Mouse (Mus musculus) embryonic facial prominence, embryonic 13.5 days (tissue): Measurements from ENCODE around the gene Rgcc. TPM values are rescaled to one million over a fixed set of nuclear protein-coding genes. Genes with fewer than 3 reads are reported as not detected.

Experiments used
- ATAC-seq: fragments of 200-750 bp; cut with Nextera tagmentation; 2 replicates; pipeline ENCODE4 v1.8.0; 2017; ENCODE audit warnings: low read depth; ENCODE audit not compliant: insufficient number of reproducible peaks, insufficient read depth, low FRiP score, low TSS enrichment
- H3K27ac ChIP-seq: fragments of 300-500 bp; sonication (generic); 2 replicates; pipeline ENCODE4 v1.5.1; 2015; ENCODE audit warnings: moderate library complexity, mild to moderate bottlenecking, inconsistent platforms
- H3K27me3 ChIP-seq: fragments of 300-500 bp; sonication (generic); 2 replicates; pipeline ENCODE4 v1.6.1; 2015; ENCODE audit warnings: mild to moderate bottlenecking, inconsistent platforms
- H3K36me3 ChIP-seq: fragments of 300-500 bp; sonication (generic); 2 replicates; pipeline ENCODE4 v1.6.1; 2015; ENCODE audit warnings: mild to moderate bottlenecking, inconsistent platforms
- H3K4me1 ChIP-seq: fragments of 300-500 bp; sonication (generic); 2 replicates; pipeline ENCODE4 v1.6.1; 2015; ENCODE audit warnings: inconsistent platforms
- H3K4me2 ChIP-seq: fragments of 300-500 bp; sonication (generic); 2 replicates; pipeline ENCODE4 v1.6.1; 2015; ENCODE audit warnings: moderate library complexity, mild to moderate bottlenecking, inconsistent platforms
- H3K4me3 ChIP-seq: fragments of 300-500 bp; sonication (generic); 2 replicates; pipeline ENCODE4 v1.5.1; 2015; ENCODE audit warnings: mild to moderate bottlenecking, inconsistent platforms
- H3K9ac ChIP-seq: fragments of 300-500 bp; sonication (generic); 2 replicates; pipeline ENCODE4 v1.6.1; 2015; ENCODE audit warnings: mild to moderate bottlenecking, inconsistent platforms
- H3K9me3 ChIP-seq: fragments of 300-500 bp; sonication (generic); 2 replicates; pipeline ENCODE4 v1.6.1; 2016; ENCODE audit warnings: inconsistent platforms
- WGBS: fragments of 180-500 bp; shearing (Covaris S2); methylation state at CpG from one replicate; pipeline ENCODE4 v1.1.7; 2015; ENCODE audit warnings: mixed read lengths; 5-methylcytosine and 5-hydroxymethylcytosine counted together
- polyA plus RNA-seq: library from polyadenylated mRNA; unstranded; fragments of >200 nt; fragmentation: Nextera tagmentation; extraction: Ambion mirVana; gene quantifications from 2 replicates; pipeline ENCODE4 v1.2.1, GENCODE M21; 2015

The Rgcc gene
- polyA plus RNA-seq, 1 experiment from 2014 or later, result 52.6 TPM

DNA sequence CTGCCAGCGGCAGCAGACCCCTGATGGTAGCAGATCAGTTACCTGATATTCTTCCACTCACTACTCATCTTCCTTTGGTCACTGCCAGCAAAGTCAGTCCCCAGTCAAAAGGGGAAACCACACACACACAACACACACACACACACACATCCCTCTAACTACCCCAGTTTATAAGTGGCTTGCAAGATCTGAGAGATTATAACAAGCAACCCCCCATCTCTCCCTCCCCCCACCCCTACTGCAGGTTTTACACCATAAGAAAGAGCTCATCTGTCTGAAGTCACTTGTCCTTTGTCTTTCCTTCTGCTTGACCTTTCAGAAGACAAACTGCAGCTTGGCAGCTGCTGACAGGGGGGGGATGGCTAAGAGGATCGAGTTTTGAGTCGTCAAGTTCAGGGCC is 26.0 kb downstream of the Rgcc start:
- 47% methylated on average over 3 of the region's 3 CpGs for WGBS
- no peak for ATAC-seq
- no peak overlapping the region for H3K9ac ChIP-seq
- no peak overlapping the region for H3K27ac ChIP-seq
- H3K4me1 ChIP-seq, result peaks cover 20% of the 10 kb centered on the region; the same call in 1 of the 2 replicates
- H3K4me3 ChIP-seq, result no peak overlapping the region
- no peak overlapping the region for H3K4me2 ChIP-seq
- no peaks in the 10 kb centered on the region for H3K27me3 ChIP-seq
- no peaks in the 10 kb centered on the region for H3K9me3 ChIP-seq
- H3K36me3 ChIP-seq, result no peaks in the 10 kb centered on the region

DNA sequence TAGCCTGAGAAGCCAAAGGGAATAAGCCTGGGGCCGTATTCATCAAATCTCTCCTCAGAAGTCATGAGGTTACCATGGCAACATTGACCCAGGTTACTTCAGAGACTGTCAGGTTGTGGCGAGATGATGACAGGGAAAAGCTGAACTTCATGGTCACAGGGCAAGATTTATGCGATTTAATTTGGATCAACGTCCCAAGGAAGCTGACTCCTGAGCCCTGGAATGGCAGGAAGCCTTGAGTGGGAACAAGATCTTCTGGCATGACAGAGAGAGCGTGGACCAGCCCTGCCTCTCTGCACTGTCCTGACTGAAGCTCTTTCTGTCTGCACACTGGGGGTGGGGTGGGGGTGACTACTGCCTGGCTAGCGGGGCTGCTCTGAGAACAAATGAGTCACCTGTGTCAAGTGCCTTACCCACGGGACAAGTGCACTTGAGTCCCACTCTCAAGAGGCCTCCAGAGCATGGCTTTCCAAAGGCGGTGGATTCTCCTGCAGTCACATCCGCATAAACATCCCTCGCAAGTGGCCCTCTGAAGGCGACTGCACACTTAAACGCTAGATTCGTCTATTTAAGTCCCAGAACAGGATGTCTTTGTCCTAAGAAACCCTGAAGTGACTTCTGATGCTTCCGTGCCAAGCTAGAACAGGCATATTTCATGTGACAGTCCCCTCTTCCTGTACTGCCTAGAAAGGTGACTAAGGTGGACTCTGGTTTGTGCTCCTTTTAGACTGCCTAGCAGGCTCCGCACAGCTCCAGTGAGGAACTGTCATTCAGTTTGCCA is 27.6 kb downstream of the Rgcc start:
- Histone ChIP-seq H3K4me1 (0 out of 2 replicates have a peak, but pooled peaks cover 12% of the 10 kb centered on the region), H3K4me3 (no peak overlapping the region), H3K27ac (no peak overlapping the region), H3K4me2 (no peak overlapping the region), H3K27me3 (no peaks in the 10 kb centered on the region), H3K36me3 (no peaks in the 10 kb centered on the region), H3K9me3 (no peaks in the 10 kb centered on the region), H3K9ac (no peak overlapping the region)
- WGBS, result 66% methylated on average over 15 of the region's 15 CpGs
- ATAC-seq, result 0 out of 2 replicates have a peak, but pooled peaks have one; percentile 21

DNA sequence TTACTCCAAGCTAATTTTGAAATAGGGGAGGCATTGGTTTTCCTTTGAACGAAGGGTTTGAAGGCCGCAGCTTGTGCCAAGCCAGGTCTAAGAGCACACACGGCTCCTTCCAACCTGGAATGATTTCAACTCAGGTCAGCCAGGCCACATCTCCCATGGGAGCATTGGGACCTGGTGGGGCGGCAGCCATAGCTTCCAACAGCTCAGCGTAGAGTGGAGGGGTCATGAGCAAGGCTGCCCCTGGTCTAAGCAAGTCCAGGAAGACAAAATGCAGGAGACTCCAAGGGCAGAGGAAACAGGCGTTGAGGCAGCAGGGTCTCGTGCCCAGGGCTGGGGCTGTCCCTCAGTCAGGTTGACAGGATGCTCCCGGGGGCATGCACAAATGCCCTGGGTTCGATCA is 28.5 kb downstream of the Rgcc start:
- H3K27me3 ChIP-seq, result no peaks in the 10 kb centered on the region
- no peak overlapping the region for H3K27ac ChIP-seq
- H3K4me1 ChIP-seq, result 0 out of 2 replicates have a peak, but pooled peaks cover 12% of the 10 kb centered on the region
- H3K4me2 ChIP-seq, result no peak overlapping the region
- 82% methylated on average over 9 of the region's 9 CpGs for WGBS
- H3K4me3 ChIP-seq, result no peak overlapping the region
- no peak overlapping the region for H3K9ac ChIP-seq
- ATAC-seq, result no peak
- H3K36me3 ChIP-seq, result no peaks in the 10 kb centered on the region
- no peaks in the 10 kb centered on the region for H3K9me3 ChIP-seq

DNA sequence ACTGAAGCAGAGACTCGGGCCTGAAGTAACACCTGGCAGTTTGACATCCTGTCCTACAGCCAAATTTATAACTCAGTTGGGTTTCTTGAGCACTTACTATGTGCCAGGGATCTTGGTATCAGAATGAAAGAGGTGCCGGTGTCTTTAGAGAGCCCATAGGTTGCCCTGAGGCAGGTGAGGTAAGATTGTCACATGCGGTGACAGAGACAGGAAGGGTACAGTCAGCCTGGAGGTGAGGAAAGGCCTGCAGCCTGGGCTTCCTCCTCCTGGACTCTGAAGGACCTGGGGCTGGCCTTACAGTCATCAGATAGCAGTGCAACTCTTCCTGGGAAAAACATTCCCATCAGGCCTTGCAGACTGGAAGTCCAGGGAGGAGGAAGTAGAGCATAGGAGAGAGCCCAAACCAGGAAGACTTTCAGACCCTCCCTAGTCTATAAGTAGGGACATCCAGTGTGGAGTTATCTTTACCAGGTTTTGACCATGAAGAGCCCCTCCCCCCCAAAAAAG is 29.2 kb downstream of the Rgcc start:
- WGBS, result 94% methylated on average over 3 of the region's 3 CpGs
- Histone ChIP-seq H3K27me3 (no peaks in the 10 kb centered on the region), H3K4me2 (no peak overlapping the region), H3K9me3 (no peaks in the 10 kb centered on the region), H3K4me1 (0 out of 2 replicates have a peak, but pooled peaks cover 12% of the 10 kb centered on the region), H3K36me3 (no peaks in the 10 kb centered on the region), H3K4me3 (no peak overlapping the region), H3K27ac (no peak overlapping the region; the same call in 1 of the 2 replicates), H3K9ac (no peak overlapping the region)
- no peak for ATAC-seq

DNA sequence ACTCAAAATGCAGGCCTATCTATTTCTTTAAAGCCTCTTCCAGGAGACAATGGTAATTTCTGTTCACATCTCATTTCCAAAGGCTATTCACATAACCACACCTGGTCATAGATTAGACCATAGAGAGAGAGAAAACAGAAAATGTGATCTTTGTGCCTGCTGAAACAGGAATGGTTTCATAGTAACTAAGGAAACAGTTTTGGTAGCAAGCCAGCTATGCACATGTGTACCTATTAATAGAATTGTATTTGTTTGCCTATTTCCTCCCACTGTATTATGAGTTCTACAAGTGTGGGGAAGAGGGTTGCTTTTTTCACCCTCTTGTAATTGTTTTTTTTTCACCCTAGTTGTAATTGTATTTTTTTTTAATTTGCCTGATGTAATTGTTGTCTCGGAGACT is 31.9 kb downstream of the Rgcc start:
- Histone ChIP-seq H3K4me3 (no peak overlapping the region), H3K27ac (0 out of 2 replicates have a peak overlapping the region, but pooled peaks have one; percentile 3), H3K4me1 (0 out of 2 replicates have a peak, but pooled peaks cover 7% of the 10 kb centered on the region), H3K27me3 (no peaks in the 10 kb centered on the region), H3K9me3 (no peaks in the 10 kb centered on the region), H3K36me3 (no peaks in the 10 kb centered on the region), H3K4me2 (no peak overlapping the region), H3K9ac (no peak overlapping the region)
- 63% methylated on average over 1 of the region's 1 CpGs for WGBS
- ATAC-seq, result no peak

DNA sequence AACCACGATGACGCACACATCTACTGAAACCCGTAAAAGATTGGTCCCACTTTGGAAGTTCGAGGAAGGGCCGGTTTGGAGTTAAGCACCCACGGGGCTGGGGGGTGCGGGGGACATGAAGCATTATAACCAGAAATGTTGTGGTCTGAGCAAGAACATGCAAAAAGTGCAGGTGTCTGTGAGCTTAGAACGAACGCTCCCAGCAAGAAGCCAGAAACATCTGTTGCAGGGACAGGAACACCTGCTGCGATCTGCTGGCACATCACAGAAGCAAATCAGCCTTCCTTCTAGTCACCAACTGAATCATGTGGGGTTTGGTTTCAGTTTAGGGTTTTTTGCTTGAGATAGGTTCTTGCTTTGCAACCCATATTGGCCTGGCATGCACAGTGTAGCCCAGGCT is 33.6 kb downstream of the Rgcc start:
- WGBS, result 83% methylated on average over 10 of the region's 10 CpGs
- Histone ChIP-seq H3K4me2 (no peak overlapping the region), H3K27me3 (no peaks in the 10 kb centered on the region), H3K36me3 (no peaks in the 10 kb centered on the region), H3K4me1 (no peaks in the 10 kb centered on the region), H3K27ac (no peak overlapping the region), H3K9ac (no peak overlapping the region), H3K4me3 (no peak overlapping the region), H3K9me3 (no peaks in the 10 kb centered on the region)
- ATAC-seq, result no peak

DNA sequence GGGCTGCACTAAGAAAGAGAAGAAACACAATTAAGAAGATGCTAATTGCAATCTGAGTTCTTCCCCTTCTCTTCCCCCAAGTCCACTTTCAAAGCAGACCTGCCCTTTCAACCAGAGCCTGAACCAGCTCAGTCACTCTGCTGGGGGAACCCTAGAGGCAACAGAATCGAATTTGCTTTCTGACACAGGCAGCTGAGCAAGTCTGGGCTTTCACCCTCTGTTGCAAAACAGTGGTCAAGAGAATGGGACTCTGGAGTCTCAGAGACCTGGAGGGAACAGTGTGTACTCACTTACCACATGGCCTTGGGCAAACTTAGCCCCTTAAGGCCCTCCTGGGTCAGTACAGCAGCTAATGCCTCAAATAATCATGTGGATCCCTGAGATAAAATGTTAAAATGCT is 34.1 kb downstream of the Rgcc start:
- Histone ChIP-seq H3K4me3 (no peak overlapping the region), H3K4me2 (no peak overlapping the region), H3K36me3 (no peaks in the 10 kb centered on the region), H3K9ac (no peak overlapping the region), H3K27ac (no peak overlapping the region), H3K4me1 (no peaks in the 10 kb centered on the region), H3K9me3 (no peaks in the 10 kb centered on the region), H3K27me3 (no peaks in the 10 kb centered on the region)
- no peak for ATAC-seq
- 60% methylated on average over 1 of the region's 1 CpGs for WGBS

DNA sequence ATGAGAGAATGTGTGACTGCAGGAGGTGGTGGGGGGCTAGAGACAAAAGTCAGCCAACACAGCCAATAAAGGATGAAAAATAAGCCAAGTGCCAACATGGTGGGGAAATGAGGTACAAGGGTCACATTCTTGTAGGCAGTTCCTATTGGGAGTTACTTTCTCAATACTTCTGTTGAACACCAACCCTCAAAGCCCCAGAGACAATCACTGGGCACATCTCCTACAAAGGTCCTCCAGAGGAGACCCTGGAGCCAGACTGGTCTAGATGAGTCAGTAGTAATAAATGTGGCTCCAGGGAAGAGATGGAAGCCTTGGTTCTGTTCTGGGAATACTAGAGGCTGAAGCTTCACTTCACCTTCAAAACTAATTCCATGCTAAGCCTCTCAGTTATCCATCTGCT is 35.0 kb downstream of the Rgcc start:
- Histone ChIP-seq H3K4me1 (no peaks in the 10 kb centered on the region), H3K4me3 (no peak overlapping the region), H3K9me3 (no peaks in the 10 kb centered on the region), H3K9ac (no peak overlapping the region), H3K4me2 (no peak overlapping the region), H3K36me3 (no peaks in the 10 kb centered on the region), H3K27ac (no peak overlapping the region), H3K27me3 (no peaks in the 10 kb centered on the region)
- ATAC-seq, result no peak

DNA sequence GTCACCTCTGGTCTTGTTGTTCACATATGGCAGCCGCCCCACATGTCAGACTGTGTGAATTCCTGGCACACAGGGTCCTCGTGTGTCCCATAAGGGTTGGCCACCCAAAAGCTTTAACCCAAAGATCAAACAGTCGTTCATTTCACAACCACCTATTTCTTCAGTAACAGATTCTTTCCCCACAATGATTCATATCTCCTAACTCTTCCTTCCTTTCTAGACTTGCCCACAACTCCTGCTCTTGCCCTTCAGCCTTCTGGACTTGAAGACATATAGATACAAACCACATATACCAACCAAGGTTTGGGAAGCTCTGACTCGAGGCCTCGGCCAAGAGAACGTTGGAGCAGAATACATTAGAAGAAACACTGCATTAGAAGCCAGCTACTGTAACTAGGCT is 35.7 kb downstream of the Rgcc start:
- Histone ChIP-seq H3K9me3 (no peaks in the 10 kb centered on the region), H3K27ac (no peak overlapping the region), H3K36me3 (no peaks in the 10 kb centered on the region), H3K4me2 (no peak overlapping the region), H3K4me3 (no peak overlapping the region), H3K4me1 (no peaks in the 10 kb centered on the region), H3K27me3 (no peaks in the 10 kb centered on the region), H3K9ac (no peak overlapping the region)
- ATAC-seq, result no peak
- 90% methylated on average over 6 of the region's 6 CpGs for WGBS

DNA sequence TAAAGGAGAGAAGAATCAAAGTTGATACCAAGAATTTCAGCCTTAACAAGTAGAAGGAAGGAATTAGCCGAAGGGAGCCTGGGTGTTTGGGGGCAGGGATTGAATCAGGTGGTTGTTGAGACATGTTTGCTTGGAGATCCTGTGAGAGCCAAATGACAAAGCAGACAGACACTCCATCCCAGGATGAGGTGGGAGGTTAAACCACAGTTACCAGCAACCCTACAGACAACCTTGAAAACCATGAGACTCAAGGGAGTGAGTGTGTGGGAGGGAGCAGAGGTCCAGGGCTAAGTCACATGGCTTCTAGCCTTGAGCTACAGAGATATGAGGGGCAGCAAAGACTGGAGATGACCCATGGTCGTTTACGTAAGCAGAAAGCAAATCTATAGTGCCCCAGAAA is 38.1 kb downstream of the Rgcc start:
- no peak for ATAC-seq
- Histone ChIP-seq H3K4me2 (no peak overlapping the region), H3K27ac (no peak overlapping the region), H3K4me3 (no peak overlapping the region), H3K36me3 (no peaks in the 10 kb centered on the region), H3K9ac (no peak overlapping the region), H3K27me3 (no peaks in the 10 kb centered on the region), H3K9me3 (no peaks in the 10 kb centered on the region), H3K4me1 (no peaks in the 10 kb centered on the region)
- 76% methylated on average over 3 of the region's 3 CpGs for WGBS

DNA sequence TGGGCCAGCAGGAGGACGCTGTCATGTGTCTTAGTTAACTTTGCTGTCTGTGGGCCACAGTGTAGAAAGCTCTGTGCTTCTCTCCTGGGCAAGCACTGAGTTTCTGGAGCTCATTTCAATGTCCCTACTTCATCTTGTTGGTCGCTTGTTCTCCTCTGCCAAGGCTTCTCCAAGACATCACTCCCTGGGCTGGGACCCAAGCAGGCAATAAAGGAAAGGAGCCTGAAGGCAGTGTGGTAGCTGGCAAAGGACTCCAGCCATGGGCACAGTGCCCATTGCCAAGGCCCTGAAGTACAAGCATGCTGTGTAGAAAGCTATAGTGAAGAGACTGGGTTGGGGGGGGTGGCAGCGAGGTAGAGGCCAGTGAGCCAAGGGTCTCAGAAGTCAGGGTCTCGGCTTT is 38.8 kb downstream of the Rgcc start:
- Histone ChIP-seq H3K4me2 (no peak overlapping the region), H3K9ac (no peak overlapping the region), H3K9me3 (no peaks in the 10 kb centered on the region), H3K4me1 (no peaks in the 10 kb centered on the region), H3K36me3 (no peaks in the 10 kb centered on the region), H3K27ac (no peak overlapping the region), H3K27me3 (no peaks in the 10 kb centered on the region), H3K4me3 (no peak overlapping the region)
- no peak for ATAC-seq
- WGBS, result 87% methylated on average over 4 of the region's 4 CpGs

DNA sequence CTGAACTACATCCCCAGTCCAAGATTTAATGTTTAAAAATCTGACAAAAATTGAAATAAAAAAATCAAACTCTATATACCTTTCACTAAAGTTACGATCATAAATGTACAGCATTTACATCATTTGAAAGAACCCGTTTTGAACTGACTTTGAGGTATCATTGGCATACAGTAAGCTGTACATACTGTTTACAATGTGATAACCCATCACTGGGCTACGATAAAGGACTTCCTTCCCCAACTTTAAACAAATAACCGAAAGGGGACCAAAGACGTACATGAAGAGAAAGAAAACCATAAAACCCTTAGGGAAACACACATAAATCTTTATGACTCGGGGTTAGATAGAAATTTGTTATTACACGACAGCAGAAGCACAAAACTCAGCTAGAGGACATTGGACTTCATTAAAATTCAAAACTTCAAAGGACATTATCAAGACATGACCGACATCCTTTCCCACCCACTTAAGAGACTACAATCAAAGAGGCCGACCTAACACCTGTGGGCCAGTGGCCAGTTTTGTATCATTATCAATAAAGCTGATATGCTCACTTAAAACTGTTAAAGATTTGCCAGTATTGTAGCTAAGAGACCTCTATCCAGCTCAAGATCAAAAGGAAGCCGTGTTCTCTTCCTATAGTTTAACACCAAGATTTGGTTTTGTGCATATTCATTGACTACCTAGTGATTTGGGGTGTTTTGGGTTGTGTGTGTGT is 42.2 kb downstream of the Rgcc start:
- Histone ChIP-seq H3K9ac (no peak overlapping the region), H3K27me3 (no peaks in the 10 kb centered on the region), H3K9me3 (no peaks in the 10 kb centered on the region), H3K36me3 (no peaks in the 10 kb centered on the region), H3K4me1 (no peaks in the 10 kb centered on the region), H3K4me2 (no peak overlapping the region), H3K27ac (no peak overlapping the region), H3K4me3 (no peak overlapping the region)
- no peak for ATAC-seq
- 90% methylated on average over 10 of the region's 10 CpGs for WGBS
